Mouse (Mus musculus): ENCODE results near the gene Ear1.
"Not testable (repeated sequence)": the region's sequence is repeated elsewhere in the genome, so short reads cannot be mapped to it uniquely, and the experiment has no call there.

DNA sequence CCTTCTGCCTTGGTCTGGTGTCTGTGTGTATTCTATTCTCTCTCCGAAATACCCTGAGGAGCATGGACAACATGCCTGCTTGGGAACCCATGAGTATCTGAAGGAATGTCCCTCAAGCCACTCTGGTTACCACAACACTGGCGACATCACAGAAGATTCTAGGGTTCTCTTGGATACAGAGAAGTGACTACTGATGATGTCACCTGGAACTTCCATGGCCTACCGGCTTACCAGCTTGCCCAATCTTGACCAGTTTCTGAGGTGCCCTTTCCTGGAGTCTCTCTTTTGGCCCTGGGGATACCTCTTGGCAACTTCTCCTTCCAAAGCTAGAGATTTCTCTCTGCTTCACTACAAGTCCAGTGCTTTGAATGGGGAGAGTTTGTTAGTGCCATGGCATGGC lies 90.7 kb downstream of the Ear1 start, which contains the start of gene Gm8180:
- not testable (repeated sequence) for TF ChIP-seq POLR2A, CTCF (IDR thresholded peaks at IDR 0.05; ENCODE audit: insufficient read depth, low read depth, low read length)
